Mouse (Mus musculus) heart, postnatal 36 days (tissue): Measurements from ENCODE around the gene Nr1h5. TPM values are rescaled to one million over a fixed set of nuclear protein-coding genes. Genes with fewer than 3 reads are reported as not detected.

Source experiments
- DNase-seq, 2 experiments: peaks; one replicate each; pipeline ENCODE4 v3.0.0; 2021 to 2022
- intact Hi-C: fragments of 180-260 bp; cut with DNase I; formaldehyde crosslinking; loops from one replicate; pipeline ENCODE4 v1.15.1; 2025
- total RNA-seq, 2 experiments: library from RNA; stranded (reverse); gene quantifications; 2 replicates each; pipeline ENCODE4 v1.2.3; 2021

Gene Nr1h5
- total RNA-seq, 2 experiments from 2014 or later, result not detected

DNA sequence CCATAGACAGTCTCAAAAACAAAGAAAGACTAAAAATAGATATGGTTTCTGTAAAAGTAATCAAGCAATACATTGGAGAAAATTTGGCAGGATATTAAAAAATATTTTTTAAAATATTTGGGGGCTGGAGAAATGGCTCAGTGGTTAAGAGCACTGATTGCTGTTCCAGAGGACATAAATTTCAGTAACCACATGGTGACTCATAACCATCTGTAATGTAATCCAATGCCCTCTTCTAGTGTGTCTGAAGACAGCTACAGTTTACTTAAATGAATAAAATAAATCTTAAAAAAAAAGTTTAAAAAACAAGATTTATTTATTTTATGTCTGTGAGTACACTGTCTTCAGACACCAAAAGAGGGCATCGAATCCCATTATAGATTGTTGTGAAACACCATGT, 64.8 kb downstream of the Nr1h5 start:
- DNase-seq, result no peak
- intact Hi-C loops, result no loop called here

Other genes with a start within 250 kb of the Nr1h5 start
- 10 to 100 TPM; 13.2 to 15.0 TPM for gene Tspan2, start 229.6 kb downstream of the Nr1h5 start, total RNA-seq
- not detected for gene Tshb, start 181.4 kb downstream of the Nr1h5 start, total RNA-seq
- not detected for gene Sycp1, start 28.0 kb downstream of the Nr1h5 start, total RNA-seq
- gene Sike1, start 31.6 kb upstream of the Nr1h5 start, total RNA-seq, result 10 to 100 TPM; 70.2 to 71.1 TPM
- 100 to 1,000 TPM; 547 to 556 TPM for gene Csde1, start 56.3 kb upstream of the Nr1h5 start, total RNA-seq
- 10 to 100 TPM; 49.1 to 51.7 TPM for gene Nras, start 94.2 kb upstream of the Nr1h5 start, total RNA-seq
- not detected for gene Ampd1, start 109.9 kb upstream of the Nr1h5 start, total RNA-seq
- gene Dennd2c, start 138.5 kb upstream of the Nr1h5 start, total RNA-seq, result 1 to 10 TPM; 1.9 to 2.2 TPM
- 10 to 100 TPM; 50.4 to 54.6 TPM for gene Bcas2, start 207.5 kb upstream of the Nr1h5 start, total RNA-seq